Comparison of ENCODE assay signal across 15 mouse cellular contexts in genomic region chr3:101068701-101069100, GRCm38 (mm10). TPM values are rescaled to one million over a fixed set of nuclear protein-coding genes. Genes with fewer than 3 reads are reported as not detected.
DNase-seq lines count a peak whose midpoint lies in the region; ATAC-seq lines count a peak whose summit lies in the region.
"Had no signal": no experiment of that assay in that cellular context is flagged by ENCODE, and none has a peak within 500 bp of the region (broad histone marks: within the 10 kb centered on the region; RNA-seq: fewer than 3 reads in every experiment).

No protein-coding gene starts in this region.

- H3K4me2 ChIP-seq in hindbrain, embryonic 16.5 days (ENCODE audit: low read length): no peak overlapping the region
- no peak overlapping the region for H3K4me2 ChIP-seq in hindbrain, embryonic 14.5 days (replicated peaks)
- no peak overlapping the region for H3K4me2 ChIP-seq in forebrain, embryonic 16.5 days (ENCODE audit: low read length)
- H3K4me2 ChIP-seq: limb, embryonic 15.5 days; lung, embryonic 14.5 days had no signal

- no peaks in the 10 kb centered on the region for H3K27me3 ChIP-seq in hindbrain, embryonic 16.5 days (replicated peaks; ENCODE audit: control insufficient read depth, insufficient read depth, low read length)
- no peaks in the 10 kb centered on the region for H3K27me3 ChIP-seq in hindbrain, embryonic 14.5 days (ENCODE audit: control insufficient read depth, insufficient read depth, low read length)
- H3K27me3 ChIP-seq in embryonic facial prominence, embryonic 10.5 days (replicated peaks; ENCODE audit: low read depth, poor library complexity, severe bottlenecking): no peaks in the 10 kb centered on the region
- H3K27me3 ChIP-seq in forebrain, embryonic 16.5 days (replicated peaks; ENCODE audit: control insufficient read depth, insufficient read depth, low read length): no peaks in the 10 kb centered on the region
- H3K27me3 ChIP-seq: limb, embryonic 15.5 days had no signal

- ATAC-seq in hindbrain, embryonic 16.5 days: 0 out of 2 replicates have a peak, but pooled peaks have one; percentile 51
- no peak for ATAC-seq in hindbrain, embryonic 14.5 days (ENCODE audit: low FRiP score)
- ATAC-seq in forebrain, embryonic 16.5 days: peak; percentile 76
- no peak for ATAC-seq in CD4-positive, CD25-positive, alpha-beta regulatory T cell, adult 4 months
- ATAC-seq: intestine, embryonic 16.5 days had no signal

- no peak overlapping the region for H3K27ac ChIP-seq in hindbrain, embryonic 16.5 days (ENCODE audit: low read depth, low read length)
- no peak overlapping the region for H3K27ac ChIP-seq in hindbrain, embryonic 14.5 days
- H3K27ac ChIP-seq in embryonic facial prominence, embryonic 10.5 days (replicated peaks): 0 out of 2 replicates have a peak overlapping the region, but pooled peaks have one; percentile 31
- H3K27ac ChIP-seq in forebrain, embryonic 16.5 days (ENCODE audit: low read length): peak overlapping the region; percentile 60
- H3K27ac ChIP-seq: heart, adult 2 months; limb, embryonic 15.5 days had no signal

- peaks cover 3% of the 10 kb centered on the region for H3K4me1 ChIP-seq in hindbrain, embryonic 16.5 days (ENCODE audit: control insufficient read depth, insufficient read depth, low read depth, low read length)
- H3K4me1 ChIP-seq in hindbrain, embryonic 14.5 days (replicated peaks; ENCODE audit: control insufficient read depth, insufficient read depth, low read length): no peaks in the 10 kb centered on the region; the same call in 1 of the 2 replicates
- peaks cover 60% of the 10 kb centered on the region for H3K4me1 ChIP-seq in embryonic facial prominence, embryonic 10.5 days
- H3K4me1 ChIP-seq in forebrain, embryonic 16.5 days (replicated peaks; ENCODE audit: control insufficient read depth, insufficient read depth, low read length): peaks cover 45% of the 10 kb centered on the region

- H3K4me3 ChIP-seq in hindbrain, embryonic 16.5 days (ENCODE audit: low read length): no peak overlapping the region
- no peak overlapping the region for H3K4me3 ChIP-seq in hindbrain, embryonic 14.5 days (replicated peaks; ENCODE audit: low read length)
- H3K4me3 ChIP-seq in embryonic facial prominence, embryonic 10.5 days: no peak overlapping the region
- H3K4me3 ChIP-seq in forebrain, embryonic 16.5 days (replicated peaks; ENCODE audit: low read length): no peak overlapping the region
- H3K4me3 ChIP-seq: heart, adult 2 months; limb, embryonic 15.5 days had no signal

- no peak overlapping the region for H3K9ac ChIP-seq in hindbrain, embryonic 16.5 days (ENCODE audit: low read depth, low read length)
- no peak overlapping the region for H3K9ac ChIP-seq in hindbrain, embryonic 14.5 days
- H3K9ac ChIP-seq in forebrain, embryonic 16.5 days (replicated peaks; ENCODE audit: low read depth, low read length): no peak overlapping the region
- H3K9ac ChIP-seq: limb, embryonic 15.5 days; lung, embryonic 14.5 days had no signal

- DNase-seq in hindbrain, embryonic 14.5 days (ENCODE audit: low spot score): no peak
- peak; percentile 65 for DNase-seq in MN1 (ENCODE audit: low spot score)
- DNase-seq in embryonic facial prominence, embryonic 10.5 days (ENCODE audit: low spot score): no peak
- DNase-seq in ovary, postnatal 10 days (ENCODE audit: low spot score): no peak
- DNase-seq: cerebellum, adult 8-10 months; heart, adult 2 months; heart, postnatal 14 days; layer of hippocampus, postnatal 36 days; lung, embryonic 14.5 days; thymus, adult 2 months had no signal

- H3K36me3 ChIP-seq in hindbrain, embryonic 16.5 days (ENCODE audit: control insufficient read depth, insufficient read depth, low read length): no peaks in the 10 kb centered on the region
- no peaks in the 10 kb centered on the region for H3K36me3 ChIP-seq in hindbrain, embryonic 14.5 days (replicated peaks; ENCODE audit: control insufficient read depth, insufficient read depth)
- peaks cover 56% of the 10 kb centered on the region for H3K36me3 ChIP-seq in embryonic facial prominence, embryonic 10.5 days (replicated peaks)
- no peaks in the 10 kb centered on the region for H3K36me3 ChIP-seq in forebrain, embryonic 16.5 days (ENCODE audit: control insufficient read depth, insufficient read depth)

- WGBS in hindbrain, embryonic 16.5 days: 53% methylated on average over 5 of the region's 5 CpGs
- 61% methylated on average over 5 of the region's 5 CpGs for WGBS in hindbrain, embryonic 14.5 days
- WGBS in embryonic facial prominence, embryonic 10.5 days: 44% methylated on average over 5 of the region's 5 CpGs
- 3% methylated on average over 5 of the region's 5 CpGs for WGBS in forebrain, embryonic 16.5 days

- H3K9me3 ChIP-seq in hindbrain, embryonic 16.5 days (ENCODE audit: control insufficient read depth, low read length): no peaks in the 10 kb centered on the region
- H3K9me3 ChIP-seq in hindbrain, embryonic 14.5 days (ENCODE audit: control insufficient read depth, low read length): no peaks in the 10 kb centered on the region
- no peaks in the 10 kb centered on the region for H3K9me3 ChIP-seq in embryonic facial prominence, embryonic 10.5 days
- no peaks in the 10 kb centered on the region for H3K9me3 ChIP-seq in forebrain, embryonic 16.5 days (ENCODE audit: control insufficient read depth, low read length)
- H3K9me3 ChIP-seq: limb, embryonic 15.5 days had no signal

RNA-seq across cellular contexts. Expression of gene Cd101, which starts 39.3 kb away (rescaled TPM):
- polyA plus RNA-seq in hindbrain, embryonic 16.5 days (2015; fragmentation: Nextera tagmentation; extraction: Ambion mirVana): 0.06 and 0.08 TPM in 2 replicates
- polyA plus RNA-seq in hindbrain, embryonic 14.5 days (2014; fragmentation: Nextera tagmentation; extraction: Ambion mirVana): 0.05 and 0.07 TPM in 2 replicates
- 0.09 TPM in 1 of 2 replicates, not detected in the other for polyA plus RNA-seq in embryonic facial prominence, embryonic 10.5 days (2016; fragmentation: Nextera tagmentation; extraction: Ambion mirVana)
- not detected in 2 replicates for polyA plus RNA-seq in forebrain, embryonic 16.5 days (2015; fragmentation: Nextera tagmentation; extraction: Ambion mirVana)
- polyA plus RNA-seq in CD4-positive, CD25-positive, alpha-beta regulatory T cell, adult 4 months (2017; shearing (Covaris generic)): 10 to 100 TPM; 19.4 to 43.3 TPM

RNA-seq across cellular contexts. Expression of gene Ptgfrn, which starts 41.4 kb away (rescaled TPM):
- polyA plus RNA-seq in hindbrain, embryonic 16.5 days (2015; fragmentation: Nextera tagmentation; extraction: Ambion mirVana): 2.8 and 3.1 TPM in 2 replicates
- 3.6 and 3.7 TPM in 2 replicates for polyA plus RNA-seq in hindbrain, embryonic 14.5 days (2014; fragmentation: Nextera tagmentation; extraction: Ambion mirVana)
- polyA plus RNA-seq in embryonic facial prominence, embryonic 10.5 days (2016; fragmentation: Nextera tagmentation; extraction: Ambion mirVana): 3.9 and 4.1 TPM in 2 replicates
- 3.2 and 3.4 TPM in 2 replicates for polyA plus RNA-seq in forebrain, embryonic 16.5 days (2015; fragmentation: Nextera tagmentation; extraction: Ambion mirVana)
- 1 to 10 TPM in 1 of 2 experiments, under 1 TPM in 1; 0.73 to 1.0 TPM for polyA plus RNA-seq in CD4-positive, CD25-positive, alpha-beta regulatory T cell, adult 4 months (2017; shearing (Covaris generic))

Comparison
In these comparisons a context has a peak if more than half of its experiments do, and no peak if none do; other contexts are left out.
1. ATAC-seq: peak in hindbrain, embryonic 16.5 days (single experiment) and forebrain, embryonic 16.5 days (single experiment); none in hindbrain, embryonic 14.5 days (single experiment) and CD4-positive, CD25-positive, alpha-beta regulatory T cell, adult 4 months (single experiment).
2. H3K27ac ChIP-seq: peak in embryonic facial prominence, embryonic 10.5 days (single experiment) and forebrain, embryonic 16.5 days (single experiment); none in hindbrain, embryonic 16.5 days (single experiment) and hindbrain, embryonic 14.5 days (single experiment).
3. RNA of gene Cd101, which starts 39.3 kb away (polyA plus RNA-seq): 19.4 to 43.3 TPM in CD4-positive, CD25-positive, alpha-beta regulatory T cell, adult 4 months; 0.06 to 0.08 TPM in hindbrain, embryonic 16.5 days, 0.05 to 0.07 TPM in hindbrain, embryonic 14.5 days, not detected in forebrain, embryonic 16.5 days and 0.09 TPM in embryonic facial prominence, embryonic 10.5 days; every median in the first group is over 10 times any median in the second.